Mouse (Mus musculus) embryonic facial prominence, embryonic 12.5 days (tissue): Measurements from ENCODE around the gene Celf5. TPM values are rescaled to one million over a fixed set of nuclear protein-coding genes. Genes with fewer than 3 reads are reported as not detected.
"Not testable (repeated sequence)": the region's sequence is repeated elsewhere in the genome, so short reads cannot be mapped to it uniquely, and the experiment has no call there.

Experiments
- ATAC-seq: fragments of 200-750 bp; cut with Nextera tagmentation; 2 replicates; pipeline ENCODE4 v1.8.0; 2017; ENCODE audit not compliant: insufficient number of reproducible peaks, insufficient read depth, low FRiP score, low TSS enrichment
- H3K27ac ChIP-seq: fragments of 300-500 bp; sonication (generic); 2 replicates; pipeline ENCODE4 v1.5.1; 2016; ENCODE audit warnings: mild to moderate bottlenecking
- H3K27me3 ChIP-seq: fragments of 300-500 bp; sonication (generic); 2 replicates; pipeline ENCODE4 v1.6.1; 2016; ENCODE audit warnings: mild to moderate bottlenecking, moderate library complexity
- H3K36me3 ChIP-seq: fragments of 300-500 bp; sonication (generic); 2 replicates; pipeline ENCODE4 v1.6.1; 2016; ENCODE audit warnings: mild to moderate bottlenecking
- H3K4me1 ChIP-seq: fragments of 300-500 bp; sonication (generic); 2 replicates; pipeline ENCODE4 v1.6.1; 2016
- H3K4me2 ChIP-seq: fragments of 300-500 bp; sonication (generic); replicated peaks from 2 replicates; pipeline ENCODE4 v1.6.1; 2016; ENCODE audit warnings: mild to moderate bottlenecking, moderate library complexity
- H3K4me3 ChIP-seq: fragments of 300-500 bp; sonication (generic); 2 replicates; pipeline ENCODE4 v1.5.1; 2016; ENCODE audit warnings: mild to moderate bottlenecking
- H3K9ac ChIP-seq: fragments of 300-500 bp; sonication (generic); 2 replicates; pipeline ENCODE4 v1.6.1; 2016; ENCODE audit warnings: mild to moderate bottlenecking, moderate library complexity
- H3K9me3 ChIP-seq: fragments of 300-500 bp; sonication (generic); 2 replicates; pipeline ENCODE4 v1.6.1; 2016; ENCODE audit warnings: mild to moderate bottlenecking, moderate library complexity
- WGBS: fragments of 180-500 bp; shearing (Covaris S2); methylation state at CpG from one replicate; pipeline ENCODE4 v1.1.7; 2016; 5-methylcytosine and 5-hydroxymethylcytosine counted together
- polyA plus RNA-seq: library from polyadenylated mRNA; unstranded; fragments of >200 nt; fragmentation: Nextera tagmentation; extraction: Ambion mirVana; gene quantifications from 2 replicates; pipeline ENCODE4 v1.2.1, GENCODE M21; 2016

Gene Celf5
- polyA plus RNA-seq, 1 experiment from 2014 or later, result 2.7 TPM

DNA sequence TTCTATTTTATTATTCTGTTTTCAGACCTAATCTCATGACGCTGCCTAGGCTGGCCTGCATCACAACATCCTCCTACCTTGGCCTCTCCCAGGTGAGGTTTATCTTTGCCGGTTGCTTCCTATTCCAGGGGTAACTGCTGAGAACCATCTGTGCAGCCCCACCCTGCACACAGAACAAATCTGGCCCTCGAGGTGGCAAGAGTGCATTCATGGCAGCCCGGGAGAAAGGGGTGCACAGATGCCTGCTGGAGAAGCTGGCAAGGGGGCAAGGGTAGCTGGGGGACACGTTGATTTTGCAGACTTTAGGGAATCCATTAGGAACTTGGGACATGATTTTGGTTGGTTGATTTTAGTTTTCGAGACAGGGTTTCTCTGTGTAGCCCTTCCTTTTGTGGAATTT, 24.2 kb downstream of the Celf5 start:
- Histone ChIP-seq H3K27ac (no peak overlapping the region), H3K27me3 (peaks cover 99% of the 10 kb centered on the region), H3K4me2 (no peak overlapping the region), H3K9me3 (no peaks in the 10 kb centered on the region), H3K36me3 (no peaks in the 10 kb centered on the region), H3K9ac (no peak overlapping the region), H3K4me1 (no peaks in the 10 kb centered on the region), H3K4me3 (no peak overlapping the region)
- WGBS, result 80% methylated on average over 6 of the region's 6 CpGs
- no peak for ATAC-seq

DNA sequence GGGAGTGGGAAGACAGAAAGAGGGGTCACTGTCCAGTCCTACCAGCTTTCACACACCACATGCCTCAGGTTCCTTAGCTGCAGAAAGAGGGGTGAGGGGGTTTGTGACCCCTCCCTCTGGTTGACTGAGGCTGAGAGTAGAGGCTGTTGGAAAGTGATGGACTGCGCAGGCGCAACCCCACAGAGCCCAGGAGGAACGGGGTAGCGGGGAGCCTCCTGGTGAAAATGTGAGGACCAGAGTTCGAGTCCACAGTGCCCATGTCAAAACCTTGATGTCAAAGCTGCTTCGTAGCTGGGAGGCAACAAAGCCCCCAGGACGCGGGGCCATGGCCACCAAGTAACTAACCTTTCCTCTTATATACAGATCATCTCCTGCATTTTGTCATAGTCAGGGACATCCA, 24.9 kb downstream of the Celf5 start:
- 83% methylated on average over 8 of the region's 8 CpGs for WGBS
- ATAC-seq, result no peak

DNA sequence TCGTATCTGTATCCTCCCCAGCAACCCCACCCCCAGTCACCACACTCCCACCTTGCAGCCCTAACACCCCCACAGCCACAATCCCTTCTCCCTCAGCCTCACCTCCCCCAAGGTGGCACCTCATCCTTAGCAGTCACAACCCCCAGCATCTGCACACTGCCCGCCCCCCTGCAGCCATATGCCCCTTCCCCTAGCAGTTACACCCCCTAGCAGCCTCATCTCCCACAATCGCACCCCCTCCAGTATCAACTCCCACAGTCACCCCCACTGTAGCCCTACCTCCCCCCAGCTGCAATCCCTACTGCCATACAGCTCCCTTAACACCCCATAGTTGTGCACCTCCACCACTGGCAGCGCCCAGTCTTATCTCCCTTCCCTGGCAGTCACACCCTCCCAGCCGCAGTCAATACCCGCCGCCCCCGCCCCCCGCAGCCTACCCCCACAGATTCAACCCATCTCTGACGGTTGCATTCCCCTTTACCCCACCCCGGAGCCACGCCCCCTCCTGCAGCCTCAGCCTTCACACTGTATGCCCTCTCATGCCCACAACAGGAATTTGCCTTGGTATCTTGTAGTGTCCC, 25.4 kb downstream of the Celf5 start:
- H3K36me3 ChIP-seq, result no peaks in the 10 kb centered on the region
- 52% methylated on average over 12 of the region's 12 CpGs for WGBS
- ATAC-seq, result no peak
- peaks cover 99% of the 10 kb centered on the region for H3K27me3 ChIP-seq
- no peak overlapping the region for H3K4me3 ChIP-seq
- H3K9me3 ChIP-seq, result no peaks in the 10 kb centered on the region
- no peaks in the 10 kb centered on the region; the same call in 1 of the 2 replicates for H3K4me1 ChIP-seq
- H3K4me2 ChIP-seq, result no peak overlapping the region
- H3K9ac ChIP-seq, result no peak overlapping the region
- no peak overlapping the region for H3K27ac ChIP-seq

More for the DNA sequence above, 24.9 kb downstream of the Celf5 start:
- no peaks in the 10 kb centered on the region for H3K4me1 ChIP-seq
- no peaks in the 10 kb centered on the region for H3K36me3 ChIP-seq
- peaks cover 99% of the 10 kb centered on the region for H3K27me3 ChIP-seq
- H3K4me3 ChIP-seq, result no peak overlapping the region
- H3K27ac ChIP-seq, result no peak overlapping the region
- no peak overlapping the region for H3K4me2 ChIP-seq
- no peaks in the 10 kb centered on the region for H3K9me3 ChIP-seq
- H3K9ac ChIP-seq, result no peak overlapping the region

GRCm38 (mm10) chr10:81455181-81455895, 27.2 kb downstream of the Celf5 start, which contains the start of gene Nfic:
TSS of gene Nfic (minus strand) at chr10:81455635.
- no peak within 1 kb of the TSS for H3K4me3 ChIP-seq
- peaks cover 97% of the 10 kb centered on the region for H3K27me3 ChIP-seq
- H3K4me1 ChIP-seq, result no peaks in the 10 kb centered on the region; the same call in 1 of the 2 replicates
- no peak within 1 kb of the TSS for H3K9ac ChIP-seq
- 68% methylated on average over 28 of the region's 28 CpGs for WGBS
- H3K36me3 ChIP-seq, result no peaks in the 10 kb centered on the region
- no peak within 1 kb of the TSS for H3K4me2 ChIP-seq
- no peaks in the 10 kb centered on the region for H3K9me3 ChIP-seq
- ATAC-seq, result no peak
- no peak within 1 kb of the TSS for H3K27ac ChIP-seq

DNA sequence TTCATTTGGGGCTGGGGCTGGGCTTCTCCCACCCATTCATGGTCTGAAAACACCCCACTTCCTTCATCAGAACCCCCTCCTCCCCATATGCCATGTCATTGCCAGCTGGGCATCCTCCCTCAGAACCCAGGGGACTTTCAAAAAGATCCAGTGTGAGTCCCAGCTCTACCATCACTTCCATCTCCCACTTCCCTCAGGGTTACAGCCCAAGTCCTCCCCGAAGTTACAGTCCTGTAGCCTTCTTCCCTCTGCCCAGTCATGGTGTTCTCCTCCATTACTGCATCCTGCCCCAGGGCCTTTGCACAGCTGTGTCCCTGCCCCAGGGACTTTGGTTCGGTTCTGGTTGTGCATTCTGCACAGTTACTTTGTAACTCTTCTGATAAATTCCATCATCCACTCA, 28.4 kb downstream of the Celf5 start:
- no peaks in the 10 kb centered on the region for H3K9me3 ChIP-seq
- H3K36me3 ChIP-seq, result no peaks in the 10 kb centered on the region
- H3K4me2 ChIP-seq, result no peak overlapping the region
- WGBS, result 63% methylated on average over 2 of the region's 2 CpGs
- no peak for ATAC-seq
- H3K27ac ChIP-seq, result no peak overlapping the region
- peaks cover 84% of the 10 kb centered on the region for H3K27me3 ChIP-seq
- H3K9ac ChIP-seq, result no peak overlapping the region
- H3K4me1 ChIP-seq, result no peaks in the 10 kb centered on the region; the same call in 1 of the 2 replicates
- no peak overlapping the region for H3K4me3 ChIP-seq

DNA sequence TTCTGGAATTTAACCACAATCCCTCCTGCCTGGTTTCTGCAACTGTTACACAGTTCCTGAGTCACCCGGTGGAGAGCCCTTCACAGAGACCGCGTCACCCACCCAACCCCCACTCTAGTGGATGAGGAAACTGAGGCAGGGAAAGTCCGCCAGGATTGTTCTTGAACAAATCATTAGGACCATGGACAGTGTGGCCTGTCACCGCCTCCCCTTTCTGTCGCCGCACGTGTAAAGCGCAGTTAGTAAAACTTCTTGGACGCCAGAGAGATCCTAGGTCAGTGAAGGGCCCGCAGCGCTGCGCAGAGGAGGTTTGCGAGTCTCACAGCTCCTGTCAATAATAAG, 29.6 kb downstream of the Celf5 start:
- 0 out of 2 replicates have a peak overlapping the region, but pooled peaks have one; percentile 5 for H3K4me2 ChIP-seq
- no peak for ATAC-seq
- no peaks in the 10 kb centered on the region for H3K36me3 ChIP-seq
- no peaks in the 10 kb centered on the region for H3K9me3 ChIP-seq
- H3K27ac ChIP-seq, result no peak overlapping the region
- 1% methylated on average over 14 of the region's 14 CpGs for WGBS
- no peaks in the 10 kb centered on the region; the same call in 1 of the 2 replicates for H3K4me1 ChIP-seq
- peak overlapping the region; percentile 29; the same call in 1 of the 2 replicates for H3K9ac ChIP-seq
- H3K27me3 ChIP-seq, result peaks cover 74% of the 10 kb centered on the region
- no peak overlapping the region for H3K4me3 ChIP-seq

DNA sequence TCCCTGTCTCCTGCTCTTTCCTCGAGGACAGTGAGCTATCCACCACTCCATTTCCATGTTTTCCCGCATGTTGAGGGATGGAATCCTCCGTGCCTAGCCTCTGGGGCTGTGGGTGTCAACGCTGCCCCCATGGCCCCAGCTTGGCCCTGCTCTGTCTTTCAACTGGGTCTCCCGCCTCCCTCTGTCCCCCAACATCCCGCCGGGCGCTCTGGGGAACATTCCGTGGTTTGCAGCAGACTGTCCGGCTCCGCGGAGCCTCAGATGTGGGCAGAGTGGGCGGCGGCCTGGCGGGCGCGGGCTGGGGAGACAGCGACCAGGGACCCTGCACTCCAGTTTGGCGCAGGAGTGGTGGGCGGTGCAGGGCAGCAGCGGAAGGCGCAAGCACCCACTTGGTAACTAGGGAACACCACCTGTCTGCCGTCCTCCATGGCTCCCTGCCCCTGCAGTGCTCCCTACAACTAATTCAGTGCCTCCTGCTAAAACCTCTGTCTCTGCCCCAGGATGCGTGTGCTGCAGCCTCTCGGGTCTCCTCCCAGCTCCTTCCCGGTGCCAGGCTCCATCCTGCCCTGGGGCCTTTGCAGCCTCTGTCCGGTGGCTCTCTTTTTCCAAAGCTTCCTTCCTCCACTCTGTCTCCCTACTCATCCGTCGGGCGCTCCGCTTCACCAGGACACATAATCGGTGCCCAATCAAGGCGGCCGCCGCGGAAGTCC, 30.1 kb downstream of the Celf5 start:
- Histone ChIP-seq H3K36me3 (no peaks in the 10 kb centered on the region), H3K9ac (no peak overlapping the region), H3K4me1 (no peaks in the 10 kb centered on the region; the same call in 1 of the 2 replicates), H3K4me3 (0 out of 2 replicates have a peak overlapping the region, but pooled peaks have one; percentile 2), H3K4me2 (0 out of 2 replicates have a peak overlapping the region, but pooled peaks have one; percentile 5), H3K27ac (no peak overlapping the region), H3K9me3 (no peaks in the 10 kb centered on the region), H3K27me3 (peaks cover 69% of the 10 kb centered on the region)
- WGBS, result 7% methylated on average over 36 of the region's 36 CpGs
- no peak for ATAC-seq

DNA sequence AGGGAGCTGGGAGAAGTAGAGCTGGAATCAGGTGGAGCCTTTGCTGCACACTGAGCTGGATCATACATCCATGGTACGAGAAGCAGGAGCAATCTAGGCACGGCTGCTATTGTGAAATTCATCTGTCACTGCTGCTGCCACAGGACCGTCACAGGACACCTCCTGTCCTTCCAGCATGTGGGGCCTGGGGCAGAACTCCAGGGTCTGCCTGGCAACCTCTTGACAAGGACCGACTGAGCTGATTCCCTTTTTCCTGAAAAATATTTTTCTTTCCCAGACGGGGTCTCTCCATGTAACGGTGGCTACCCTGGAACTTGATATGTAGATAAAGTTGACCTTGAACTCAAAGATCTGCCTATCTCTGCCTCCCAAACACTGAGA, 31.2 kb downstream of the Celf5 start:
- Histone ChIP-seq H3K27me3 (peaks cover 58% of the 10 kb centered on the region), H3K36me3 (no peaks in the 10 kb centered on the region), H3K9me3 (no peaks in the 10 kb centered on the region), H3K4me1 (no peaks in the 10 kb centered on the region; the same call in 1 of the 2 replicates), H3K27ac (no peak overlapping the region), H3K9ac (no peak overlapping the region), H3K4me2 (no peak overlapping the region), H3K4me3 (no peak overlapping the region)
- 55% methylated on average over 6 of the region's 6 CpGs for WGBS
- ATAC-seq, result no peak

- Histone ChIP-seq H3K4me2 (no peak overlapping the region), H3K27me3 (peaks cover 53% of the 10 kb centered on the region), H3K4me3 (no peak overlapping the region), H3K9ac (no peak overlapping the region; the same call in 1 of the 2 replicates), H3K9me3 (no peaks in the 10 kb centered on the region), H3K27ac (no peak overlapping the region), H3K4me1 (no peaks in the 10 kb centered on the region; the same call in 1 of the 2 replicates), H3K36me3 (no peaks in the 10 kb centered on the region)
- no peak for ATAC-seq
- WGBS, result 59% methylated on average over 9 of the region's 9 CpGs
Observed at GRCm38 (mm10) chr10:81450641-81451364, 31.7 kb downstream of the Celf5 start.

DNA sequence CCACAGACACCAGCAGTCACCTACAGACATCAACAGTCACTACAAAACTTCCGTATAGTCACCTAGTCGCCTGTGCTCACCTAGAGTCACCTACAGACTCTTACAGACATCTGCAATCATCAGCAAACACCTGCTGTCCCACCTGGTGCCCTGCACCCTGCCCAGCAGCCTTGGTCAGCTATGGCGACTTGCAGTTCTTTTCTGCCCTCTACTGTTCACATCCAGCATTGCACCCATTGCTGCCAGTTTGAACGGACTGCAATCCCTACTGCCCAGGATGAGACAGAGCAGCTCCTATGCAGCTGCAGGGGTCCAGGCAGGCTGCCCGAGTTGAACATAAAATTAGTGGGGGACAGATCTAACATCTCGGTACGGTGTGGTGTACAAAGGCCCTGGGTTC, 32.4 kb downstream of the Celf5 start:
- Histone ChIP-seq H3K27me3 (peaks cover 46% of the 10 kb centered on the region), H3K9me3 (no peaks in the 10 kb centered on the region), H3K4me2 (no peak overlapping the region), H3K27ac (no peak overlapping the region), H3K36me3 (no peaks in the 10 kb centered on the region), H3K4me3 (no peak overlapping the region), H3K4me1 (no peaks in the 10 kb centered on the region; the same call in 1 of the 2 replicates), H3K9ac (no peak overlapping the region)
- under 1% methylated on average over 7 of the region's 7 CpGs for WGBS
- ATAC-seq, result no peak

- H3K4me2 ChIP-seq, H3K9ac ChIP-seq, H3K9me3 ChIP-seq, H3K27me3 ChIP-seq, H3K4me1 ChIP-seq, H3K4me3 ChIP-seq, H3K36me3 ChIP-seq, ATAC-seq, H3K27ac ChIP-seq: not testable (repeated sequence)
- WGBS, result 35% methylated on average over 2 of the region's 2 CpGs
Observed at GRCm38 (mm10) chr10:81445516-81445915, 37.0 kb downstream of the Celf5 start.
